Mouse (Mus musculus): ENCODE data around the gene Ptpre. TPM values are rescaled to one million over a fixed set of nuclear protein-coding genes. Genes with fewer than 3 reads are reported as not detected.

The Ptpre gene
- polyA plus RNA-seq, 1 experiment from 2014 or later, result 3.1 TPM

DNA sequence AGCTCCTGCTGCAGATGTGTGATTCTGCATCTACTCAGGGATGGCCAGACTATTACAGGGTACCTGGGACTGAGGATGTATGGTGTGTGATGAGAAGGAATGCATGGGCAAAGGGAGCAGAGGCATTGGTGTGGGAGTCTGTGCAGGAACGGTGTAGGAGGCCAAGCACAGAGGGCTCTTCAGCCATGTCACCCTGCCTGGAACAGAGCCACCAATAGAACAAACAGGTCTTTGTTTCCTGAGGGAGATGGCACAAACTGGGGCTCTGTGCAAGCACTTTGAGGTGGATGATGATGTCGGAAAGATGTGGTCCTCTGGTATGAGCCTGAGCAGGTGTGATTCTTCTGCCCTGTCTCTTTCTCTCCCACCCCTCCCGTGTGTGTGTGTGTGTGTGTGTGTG is 5.8 kb downstream of the Ptpre start:
- WGBS, result 64% methylated on average over 3 of the region's 3 CpGs
- Histone ChIP-seq H3K9ac (ENCODE audit: low read length) (no peak overlapping the region), H3K4me1 (ENCODE audit: control insufficient read depth, insufficient read depth, low read length) (no peaks in the 10 kb centered on the region), H3K27me3 (ENCODE audit: control insufficient read depth, insufficient read depth, low read length) (peaks cover 15% of the 10 kb centered on the region), H3K9me3 (replicated peaks; ENCODE audit: control insufficient read depth, low read length) (no peaks in the 10 kb centered on the region), H3K27ac (ENCODE audit: low read length) (no peak overlapping the region), H3K36me3 (ENCODE audit: control insufficient read depth, insufficient read depth) (no peaks in the 10 kb centered on the region), H3K4me3 (ENCODE audit: low read length) (no peak overlapping the region), H3K4me2 (ENCODE audit: low read depth, low read length) (no peak overlapping the region)
- ATAC-seq (replicated peaks; ENCODE audit: extremely low read depth, insufficient read depth, low FRiP score), result no peak

DNA sequence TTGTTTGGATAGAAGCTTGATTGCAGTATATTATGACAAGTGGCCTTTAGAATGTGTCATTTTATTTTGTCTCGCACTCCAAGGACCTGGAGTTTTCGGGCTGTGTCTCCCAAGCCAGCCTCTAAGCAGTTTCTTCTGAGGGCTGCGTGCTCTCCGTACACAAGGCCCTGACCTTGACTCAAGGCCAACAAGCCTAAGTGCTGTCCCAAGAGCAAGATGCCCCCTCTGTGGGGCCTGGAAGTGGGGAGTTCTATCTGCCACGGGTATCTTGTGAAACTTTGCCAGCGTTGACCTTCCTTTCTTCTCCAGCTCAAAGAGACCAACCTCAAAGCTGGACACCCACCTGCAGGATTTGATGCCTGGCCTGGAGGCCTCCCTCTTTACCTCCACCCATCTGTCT is 7.0 kb downstream of the Ptpre start:
- no peak overlapping the region for H3K4me2 ChIP-seq (ENCODE audit: low read depth, low read length)
- peaks cover 3% of the 10 kb centered on the region for H3K27me3 ChIP-seq (ENCODE audit: control insufficient read depth, insufficient read depth, low read length)
- no peak for ATAC-seq (replicated peaks; ENCODE audit: extremely low read depth, insufficient read depth, low FRiP score)
- WGBS, result 84% methylated on average over 6 of the region's 6 CpGs
- no peak overlapping the region for H3K4me3 ChIP-seq (ENCODE audit: low read length)
- H3K4me1 ChIP-seq (ENCODE audit: control insufficient read depth, insufficient read depth, low read length), result no peaks in the 10 kb centered on the region
- no peak overlapping the region for H3K27ac ChIP-seq (ENCODE audit: low read length)
- no peaks in the 10 kb centered on the region for H3K36me3 ChIP-seq (ENCODE audit: control insufficient read depth, insufficient read depth)
- no peak overlapping the region for H3K9ac ChIP-seq (ENCODE audit: low read length)
- no peaks in the 10 kb centered on the region for H3K9me3 ChIP-seq (replicated peaks; ENCODE audit: control insufficient read depth, low read length)

DNA sequence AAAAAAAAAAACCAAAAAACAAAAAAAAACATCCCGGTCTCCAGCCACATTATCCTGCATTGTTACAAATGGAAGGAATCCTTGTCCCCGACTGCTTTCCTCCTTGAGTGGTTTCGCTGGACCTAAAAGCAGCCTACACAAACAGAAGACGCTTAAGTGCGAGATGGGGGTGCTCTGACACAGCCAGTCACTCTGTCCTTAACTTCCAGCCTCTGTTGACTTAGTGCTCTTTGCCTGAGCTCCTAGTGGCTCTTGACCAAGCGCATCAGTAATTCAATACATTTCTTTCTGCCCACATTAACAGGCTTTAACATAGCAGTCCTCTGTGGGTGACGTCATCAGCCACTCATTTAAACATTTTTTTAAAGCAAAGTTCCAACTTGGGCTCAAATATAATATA is 8.7 kb downstream of the Ptpre start:
- Histone ChIP-seq H3K4me2 (ENCODE audit: low read depth, low read length) (no peak overlapping the region), H3K27me3 (ENCODE audit: control insufficient read depth, insufficient read depth, low read length) (no peaks in the 10 kb centered on the region), H3K9me3 (replicated peaks; ENCODE audit: control insufficient read depth, low read length) (no peaks in the 10 kb centered on the region), H3K4me3 (ENCODE audit: low read length) (no peak overlapping the region), H3K4me1 (ENCODE audit: control insufficient read depth, insufficient read depth, low read length) (no peaks in the 10 kb centered on the region), H3K27ac (ENCODE audit: low read length) (no peak overlapping the region), H3K36me3 (ENCODE audit: control insufficient read depth, insufficient read depth) (no peaks in the 10 kb centered on the region), H3K9ac (ENCODE audit: low read length) (no peak overlapping the region)
- ATAC-seq (replicated peaks; ENCODE audit: extremely low read depth, insufficient read depth, low FRiP score), result no peak
- WGBS, result 60% methylated on average over 7 of the region's 7 CpGs

DNA sequence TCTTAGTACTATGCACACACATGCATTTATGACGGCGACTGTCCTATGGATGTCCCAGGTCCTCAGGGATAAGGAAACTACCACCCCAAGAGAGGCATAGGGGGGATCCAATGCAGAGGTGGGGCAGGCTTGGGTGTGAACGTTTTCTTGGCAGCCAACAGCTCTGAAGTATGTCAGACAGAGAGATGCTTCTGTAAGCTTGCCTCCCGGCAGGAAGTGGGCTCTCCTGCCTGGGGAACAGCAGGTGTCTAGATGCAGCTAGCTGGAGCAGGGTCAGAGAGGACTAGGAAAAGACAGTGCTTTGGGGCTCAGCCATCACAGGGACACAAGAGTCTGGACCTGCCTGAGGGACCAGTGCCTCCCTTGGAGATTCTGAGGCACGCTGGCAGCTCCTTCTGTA is 9.2 kb downstream of the Ptpre start:
- no peak overlapping the region for H3K27ac ChIP-seq (ENCODE audit: low read length)

DNA sequence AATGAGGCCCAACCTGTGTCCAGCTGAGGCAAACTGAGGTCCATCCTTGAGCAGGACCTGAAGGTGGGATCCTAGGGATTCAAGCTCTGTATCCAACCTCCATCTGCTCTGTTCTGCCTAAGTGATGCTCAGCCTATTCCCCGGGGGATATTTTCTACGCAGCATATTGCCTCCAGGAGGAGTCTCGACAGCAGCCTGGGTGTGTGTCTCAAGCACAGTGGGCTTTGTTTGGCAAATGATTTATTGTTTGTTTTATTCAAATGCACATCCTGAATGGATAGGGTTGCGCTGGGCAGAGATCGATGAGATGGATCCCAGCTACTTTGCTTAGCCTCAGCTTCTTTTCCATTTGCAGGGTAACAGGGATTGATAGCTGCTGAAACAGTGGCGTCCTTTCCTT is 11.2 kb downstream of the Ptpre start:
- Histone ChIP-seq H3K27me3 (ENCODE audit: control insufficient read depth, insufficient read depth, low read length) (no peaks in the 10 kb centered on the region), H3K4me1 (ENCODE audit: control insufficient read depth, insufficient read depth, low read length) (peaks cover 8% of the 10 kb centered on the region), H3K4me3 (ENCODE audit: low read length) (no peak overlapping the region), H3K36me3 (ENCODE audit: control insufficient read depth, insufficient read depth) (no peaks in the 10 kb centered on the region), H3K4me2 (ENCODE audit: low read depth, low read length) (no peak overlapping the region), H3K9me3 (replicated peaks; ENCODE audit: control insufficient read depth, low read length) (no peaks in the 10 kb centered on the region), H3K9ac (ENCODE audit: low read length) (no peak overlapping the region), H3K27ac (ENCODE audit: low read length) (no peak overlapping the region)
- ATAC-seq (replicated peaks; ENCODE audit: extremely low read depth, insufficient read depth, low FRiP score), result no peak
- 79% methylated on average over 6 of the region's 6 CpGs for WGBS

More for the DNA sequence above, 9.2 kb downstream of the Ptpre start:
- Histone ChIP-seq H3K27me3 (ENCODE audit: control insufficient read depth, insufficient read depth, low read length) (no peaks in the 10 kb centered on the region), H3K9ac (ENCODE audit: low read length) (no peak overlapping the region), H3K9me3 (replicated peaks; ENCODE audit: control insufficient read depth, low read length) (no peaks in the 10 kb centered on the region), H3K36me3 (ENCODE audit: control insufficient read depth, insufficient read depth) (no peaks in the 10 kb centered on the region), H3K4me1 (ENCODE audit: control insufficient read depth, insufficient read depth, low read length) (peaks cover 3% of the 10 kb centered on the region), H3K4me2 (ENCODE audit: low read depth, low read length) (no peak overlapping the region), H3K4me3 (ENCODE audit: low read length) (no peak overlapping the region)
- 38% methylated on average over 5 of the region's 5 CpGs for WGBS
- no peak; the same call in 1 of the 2 replicates for ATAC-seq (replicated peaks; ENCODE audit: extremely low read depth, insufficient read depth, low FRiP score)

DNA sequence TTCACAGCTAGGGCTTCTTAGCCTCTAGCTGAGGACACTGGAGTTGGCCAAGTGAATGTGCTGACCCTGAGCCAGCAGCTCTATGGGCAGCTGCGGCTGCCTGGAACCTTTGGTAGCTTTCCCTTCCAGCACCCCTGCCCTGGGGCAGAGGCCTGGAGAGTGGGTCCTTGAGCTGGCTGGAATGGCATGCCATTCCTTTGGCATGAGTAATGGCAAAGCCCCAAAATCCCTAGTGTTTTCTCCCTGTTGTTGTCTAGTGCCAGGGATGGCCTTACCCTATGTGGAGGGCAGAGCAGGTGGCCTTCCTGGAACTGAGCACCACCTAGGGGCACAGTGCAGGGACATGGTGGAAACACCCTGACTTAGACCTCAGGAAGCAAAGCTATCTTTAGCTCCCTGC is 14.3 kb downstream of the Ptpre start:
- ATAC-seq (replicated peaks; ENCODE audit: extremely low read depth, insufficient read depth, low FRiP score), result peak; percentile 73
- Histone ChIP-seq H3K4me2 (ENCODE audit: low read depth, low read length) (no peak overlapping the region), H3K9ac (ENCODE audit: low read length) (no peak overlapping the region), H3K36me3 (ENCODE audit: control insufficient read depth, insufficient read depth) (no peaks in the 10 kb centered on the region), H3K27me3 (ENCODE audit: control insufficient read depth, insufficient read depth, low read length) (no peaks in the 10 kb centered on the region), H3K9me3 (replicated peaks; ENCODE audit: control insufficient read depth, low read length) (no peaks in the 10 kb centered on the region), H3K4me1 (ENCODE audit: control insufficient read depth, insufficient read depth, low read length) (peaks cover 8% of the 10 kb centered on the region), H3K4me3 (ENCODE audit: low read length) (no peak overlapping the region), H3K27ac (ENCODE audit: low read length) (no peak overlapping the region)
- 28% methylated on average over 1 of the region's 1 CpGs for WGBS

DNA sequence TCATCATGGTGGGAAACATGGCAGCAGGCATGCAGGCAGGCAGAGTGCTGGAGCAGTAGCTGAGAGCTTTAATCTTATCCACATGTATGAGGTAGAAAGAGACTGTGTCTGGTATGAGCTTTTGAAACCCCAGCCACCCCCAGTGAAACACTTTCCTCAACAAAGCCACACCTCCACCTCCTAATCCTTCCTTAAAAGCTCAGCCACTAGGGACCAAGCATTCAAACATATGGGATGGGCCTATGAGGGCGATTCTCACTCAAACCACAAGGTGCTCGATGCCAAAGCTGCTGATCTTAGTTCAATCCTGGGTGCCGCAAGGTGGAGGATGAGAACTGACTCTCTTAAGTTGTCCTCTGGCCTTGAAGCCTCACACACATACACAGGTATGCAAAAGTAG is 16.3 kb downstream of the Ptpre start:
- Histone ChIP-seq H3K4me1 (ENCODE audit: control insufficient read depth, insufficient read depth, low read length) (peaks cover 8% of the 10 kb centered on the region), H3K4me2 (ENCODE audit: low read depth, low read length) (no peak overlapping the region), H3K9ac (ENCODE audit: low read length) (no peak overlapping the region), H3K4me3 (ENCODE audit: low read length) (no peak overlapping the region), H3K27me3 (ENCODE audit: control insufficient read depth, insufficient read depth, low read length) (no peaks in the 10 kb centered on the region), H3K27ac (ENCODE audit: low read length) (no peak overlapping the region), H3K9me3 (replicated peaks; ENCODE audit: control insufficient read depth, low read length) (no peaks in the 10 kb centered on the region), H3K36me3 (ENCODE audit: control insufficient read depth, insufficient read depth) (no peaks in the 10 kb centered on the region)
- 70% methylated on average over 3 of the region's 3 CpGs for WGBS
- ATAC-seq (replicated peaks; ENCODE audit: extremely low read depth, insufficient read depth, low FRiP score), result no peak

DNA sequence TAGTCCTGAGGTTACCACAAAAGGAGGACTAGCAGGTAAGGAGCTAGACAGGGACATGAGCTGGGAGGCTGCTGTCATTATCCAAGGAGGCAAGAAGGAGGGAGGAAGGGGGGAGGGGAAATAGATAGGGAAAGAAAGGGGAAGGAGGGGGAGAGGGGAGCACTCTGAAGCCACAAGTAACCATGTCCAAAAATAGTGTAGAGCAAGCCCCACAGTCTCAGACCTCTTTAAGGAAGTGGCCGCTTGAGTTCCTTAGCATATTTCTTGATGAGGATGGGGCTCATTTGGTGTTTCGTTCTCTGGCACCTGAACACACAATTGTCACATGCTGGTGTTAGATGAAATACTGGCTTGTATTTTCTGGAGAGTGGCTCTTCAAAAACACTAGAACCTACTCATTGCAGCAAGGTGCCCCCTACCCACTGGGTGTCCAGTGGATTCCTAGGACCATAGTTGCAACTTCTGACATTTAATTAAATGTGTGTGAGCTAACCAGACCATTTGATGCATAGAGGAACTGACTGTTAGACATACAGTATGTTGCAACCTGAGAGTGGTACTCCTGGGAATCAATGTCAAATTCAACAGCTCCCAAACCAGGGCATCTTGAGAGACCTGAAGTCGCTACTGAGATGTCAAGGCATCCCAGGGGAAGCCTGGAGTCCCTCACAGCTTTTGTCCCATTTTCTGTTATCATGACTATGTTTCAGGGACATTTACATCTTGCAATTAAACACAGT is 19.6 kb downstream of the Ptpre start:
- Histone ChIP-seq H3K4me2 (ENCODE audit: low read depth, low read length) (no peak overlapping the region), H3K27me3 (ENCODE audit: control insufficient read depth, insufficient read depth, low read length) (no peaks in the 10 kb centered on the region), H3K4me3 (ENCODE audit: low read length) (no peak overlapping the region), H3K27ac (ENCODE audit: low read length) (no peak overlapping the region), H3K9me3 (replicated peaks; ENCODE audit: control insufficient read depth, low read length) (no peaks in the 10 kb centered on the region), H3K36me3 (ENCODE audit: control insufficient read depth, insufficient read depth) (no peaks in the 10 kb centered on the region), H3K9ac (ENCODE audit: low read length) (no peak overlapping the region), H3K4me1 (ENCODE audit: control insufficient read depth, insufficient read depth, low read length) (peaks cover 2% of the 10 kb centered on the region)
- ATAC-seq (replicated peaks; ENCODE audit: extremely low read depth, insufficient read depth, low FRiP score), result no peak
- WGBS, result 61% methylated on average over 3 of the region's 3 CpGs

DNA sequence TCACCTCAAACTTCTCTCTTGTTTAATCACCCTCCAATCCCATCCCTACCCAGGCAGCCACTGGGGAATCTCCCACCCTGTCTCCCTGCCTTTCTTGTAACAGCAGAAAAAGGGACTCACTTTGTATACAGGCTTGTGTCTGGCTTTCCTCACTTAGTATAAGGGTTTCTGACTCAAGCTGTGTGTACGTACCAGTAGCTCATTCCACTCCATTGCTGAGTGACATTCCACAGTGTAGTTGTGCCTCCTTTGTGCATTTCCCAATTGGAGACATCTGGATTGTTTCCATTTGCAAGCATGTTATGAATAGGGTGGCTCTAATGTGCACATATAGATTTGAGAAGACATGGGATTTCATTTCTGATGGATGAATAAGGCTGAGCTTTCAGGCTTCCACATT is 23.0 kb downstream of the Ptpre start:
- Histone ChIP-seq H3K4me3 (ENCODE audit: low read length) (no peak overlapping the region), H3K4me1 (ENCODE audit: control insufficient read depth, insufficient read depth, low read length) (no peaks in the 10 kb centered on the region), H3K27me3 (ENCODE audit: control insufficient read depth, insufficient read depth, low read length) (no peaks in the 10 kb centered on the region), H3K4me2 (ENCODE audit: low read depth, low read length) (no peak overlapping the region), H3K36me3 (ENCODE audit: control insufficient read depth, insufficient read depth) (no peaks in the 10 kb centered on the region), H3K27ac (ENCODE audit: low read length) (no peak overlapping the region), H3K9ac (ENCODE audit: low read length) (no peak overlapping the region), H3K9me3 (replicated peaks; ENCODE audit: control insufficient read depth, low read length) (no peaks in the 10 kb centered on the region)
- WGBS, result 50% methylated on average over 1 of the region's 1 CpGs
- ATAC-seq (replicated peaks; ENCODE audit: extremely low read depth, insufficient read depth, low FRiP score), result no peak

All from heart, embryonic 16.5 days (tissue).